Mouse (Mus musculus): ENCODE data around the gene Spsb3. TPM values are rescaled to one million over a fixed set of nuclear protein-coding genes. Genes with fewer than 3 reads are reported as not detected.

The Spsb3 gene
- polyA plus RNA-seq, 1 experiment from 2014 or later = 25.2 TPM

- H3K9me3 ChIP-seq (replicated peaks; ENCODE audit: control insufficient read depth, low read length) = no peaks in the 10 kb centered on the region
- H3K27me3 ChIP-seq (ENCODE audit: control insufficient read depth, insufficient read depth, low read length) = no peaks in the 10 kb centered on the region
- peaks cover 18% of the 10 kb centered on the region for H3K4me1 ChIP-seq (ENCODE audit: control insufficient read depth, insufficient read depth, low read length)
- under 1% methylated on average over 78 of the region's 78 CpGs for WGBS (ENCODE audit: insufficient replicate concordance)
- H3K9ac ChIP-seq (ENCODE audit: low read depth, low read length) = peak within 1 kb of the TSS; percentile 93
- H3K4me2 ChIP-seq = peak within 1 kb of the TSS; percentile 85
- H3K4me3 ChIP-seq (ENCODE audit: low read depth, low read length) = peak within 1 kb of the TSS; percentile 98
- peak; percentile 95 for ATAC-seq (replicated peaks; ENCODE audit: insufficient number of reproducible peaks, low FRiP score, low TSS enrichment)
- no peaks in the 10 kb centered on the region for H3K36me3 ChIP-seq (ENCODE audit: control insufficient read depth, insufficient read depth, low read length)
- peak within 1 kb of the TSS; percentile 76 for H3K27ac ChIP-seq (ENCODE audit: low read depth, low read length)
Measured at GRCm38 (mm10) chr17:24936259-24937237, 50.1 kb downstream of the Spsb3 start, which contains the start of gene Mapk8ip3. TSS of gene Mapk8ip3 (minus strand) at chr17:24936977.

GRCm38 (mm10) chr17:24937266-24937665 is 50.8 kb downstream of the Spsb3 start:
- H3K4me3 ChIP-seq (ENCODE audit: low read depth, low read length) = peak overlapping the region; percentile 98
- peaks cover 18% of the 10 kb centered on the region for H3K4me1 ChIP-seq (ENCODE audit: control insufficient read depth, insufficient read depth, low read length)
- H3K27me3 ChIP-seq (ENCODE audit: control insufficient read depth, insufficient read depth, low read length) = no peaks in the 10 kb centered on the region
- H3K36me3 ChIP-seq (ENCODE audit: control insufficient read depth, insufficient read depth, low read length) = no peaks in the 10 kb centered on the region
- no peaks in the 10 kb centered on the region for H3K9me3 ChIP-seq (replicated peaks; ENCODE audit: control insufficient read depth, low read length)
- WGBS (ENCODE audit: insufficient replicate concordance) = 48% methylated on average over 6 of the region's 6 CpGs
- peak overlapping the region; percentile 93 for H3K9ac ChIP-seq (ENCODE audit: low read depth, low read length)
- ATAC-seq (replicated peaks; ENCODE audit: insufficient number of reproducible peaks, low FRiP score, low TSS enrichment) = no peak
- peak overlapping the region; percentile 76 for H3K27ac ChIP-seq (ENCODE audit: low read depth, low read length)
- peak overlapping the region; percentile 85 for H3K4me2 ChIP-seq

Other genes with a start within 250 kb of the Spsb3 start
- 52.7 and 58.0 TPM in 2 replicates for gene Slc9a3r2, start 236.3 kb upstream of the Spsb3 start, polyA plus RNA-seq (2014; fragmentation: Nextera tagmentation; extraction: Ambion mirVana)
- not detected in 2 replicates for gene Npw, start 228.2 kb upstream of the Spsb3 start, polyA plus RNA-seq (2014; fragmentation: Nextera tagmentation; extraction: Ambion mirVana)
- gene Zfp598, start 217.0 kb upstream of the Spsb3 start, polyA plus RNA-seq (2014; fragmentation: Nextera tagmentation; extraction: Ambion mirVana) = 19.7 and 22.0 TPM in 2 replicates
- 0.39 and 0.65 TPM in 2 replicates for gene Syngr3, start 196.7 kb upstream of the Spsb3 start, polyA plus RNA-seq (2014; fragmentation: Nextera tagmentation; extraction: Ambion mirVana)
- gene Gfer, start 190.5 kb upstream of the Spsb3 start, polyA plus RNA-seq (2014; fragmentation: Nextera tagmentation; extraction: Ambion mirVana) = 36.7 and 39.0 TPM in 2 replicates
- gene Noxo1, start 190.4 kb upstream of the Spsb3 start, polyA plus RNA-seq (2014; fragmentation: Nextera tagmentation; extraction: Ambion mirVana) = 0.49 and 1.1 TPM in 2 replicates
- 50.9 and 54.8 TPM in 2 replicates for gene Tbl3, start 179.0 kb upstream of the Spsb3 start, polyA plus RNA-seq (2014; fragmentation: Nextera tagmentation; extraction: Ambion mirVana)
- gene Rnf151, start 168.6 kb upstream of the Spsb3 start, polyA plus RNA-seq (2014; fragmentation: Nextera tagmentation; extraction: Ambion mirVana) = not detected in 2 replicates
- gene Rps2, start 168.5 kb upstream of the Spsb3 start, polyA plus RNA-seq (2014; fragmentation: Nextera tagmentation; extraction: Ambion mirVana) = 1,091 and 1,195 TPM in 2 replicates
- gene Ndufb10, start 162.2 kb upstream of the Spsb3 start, polyA plus RNA-seq (2014; fragmentation: Nextera tagmentation; extraction: Ambion mirVana) = 373 and 401 TPM in 2 replicates
- 0.40 and 0.44 TPM in 2 replicates for gene Rpl3l, start 158.8 kb upstream of the Spsb3 start, polyA plus RNA-seq (2014; fragmentation: Nextera tagmentation; extraction: Ambion mirVana)
- 19.5 and 20.9 TPM in 2 replicates for gene Msrb1, start 150.0 kb upstream of the Spsb3 start, polyA plus RNA-seq (2014; fragmentation: Nextera tagmentation; extraction: Ambion mirVana)
- 0.34 TPM in 1 of 2 replicates, not detected in the other for gene Hs3st6, start 133.7 kb upstream of the Spsb3 start, polyA plus RNA-seq (2014; fragmentation: Nextera tagmentation; extraction: Ambion mirVana)
- not detected in 2 replicates for gene Meiob, start 82.4 kb upstream of the Spsb3 start, polyA plus RNA-seq (2014; fragmentation: Nextera tagmentation; extraction: Ambion mirVana)
- gene Hagh, start 46.5 kb upstream of the Spsb3 start, polyA plus RNA-seq (2014; fragmentation: Nextera tagmentation; extraction: Ambion mirVana) = 42.6 and 48.8 TPM in 2 replicates
- 38.0 and 39.5 TPM in 2 replicates for gene Fahd1, start 36.3 kb upstream of the Spsb3 start, polyA plus RNA-seq (2014; fragmentation: Nextera tagmentation; extraction: Ambion mirVana)
- gene Igfals, start 20.6 kb upstream of the Spsb3 start, polyA plus RNA-seq (2014; fragmentation: Nextera tagmentation; extraction: Ambion mirVana) = 0.14 TPM in 1 of 2 replicates, not detected in the other
- gene Nubp2, start 294 bp upstream of the Spsb3 start, polyA plus RNA-seq (2014; fragmentation: Nextera tagmentation; extraction: Ambion mirVana) = 42.3 and 43.3 TPM in 2 replicates
- 15.3 and 19.3 TPM in 2 replicates for gene Eme2, start 8.4 kb downstream of the Spsb3 start, polyA plus RNA-seq (2014; fragmentation: Nextera tagmentation; extraction: Ambion mirVana)
- gene Mrps34, start 8.5 kb downstream of the Spsb3 start, polyA plus RNA-seq (2014; fragmentation: Nextera tagmentation; extraction: Ambion mirVana) = 85.6 and 92.1 TPM in 2 replicates
- gene Nme3, start 9.9 kb downstream of the Spsb3 start, polyA plus RNA-seq (2014; fragmentation: Nextera tagmentation; extraction: Ambion mirVana) = 35.7 and 37.9 TPM in 2 replicates
- 33.0 and 34.2 TPM in 2 replicates for gene Mapk8ip3, start 50.3 kb downstream of the Spsb3 start, polyA plus RNA-seq (2014; fragmentation: Nextera tagmentation; extraction: Ambion mirVana)
- gene Jpt2, start 74.0 kb downstream of the Spsb3 start, polyA plus RNA-seq (2014; fragmentation: Nextera tagmentation; extraction: Ambion mirVana) = 109 and 148 TPM in 2 replicates
- gene Cramp1l, start 129.1 kb downstream of the Spsb3 start, polyA plus RNA-seq (2014; fragmentation: Nextera tagmentation; extraction: Ambion mirVana) = 6.8 and 8.9 TPM in 2 replicates
- 17.4 and 17.9 TPM in 2 replicates for gene Ift140, start 129.4 kb downstream of the Spsb3 start, polyA plus RNA-seq (2014; fragmentation: Nextera tagmentation; extraction: Ambion mirVana)
- 14.4 and 18.5 TPM in 2 replicates for gene Tmem204, start 196.9 kb downstream of the Spsb3 start, polyA plus RNA-seq (2014; fragmentation: Nextera tagmentation; extraction: Ambion mirVana)
- 22.1 and 25.4 TPM in 2 replicates for gene Telo2, start 229.3 kb downstream of the Spsb3 start, polyA plus RNA-seq (2014; fragmentation: Nextera tagmentation; extraction: Ambion mirVana)
- 0.10 TPM in 1 of 2 replicates, not detected in the other for gene Ptx4, start 234.1 kb downstream of the Spsb3 start, polyA plus RNA-seq (2014; fragmentation: Nextera tagmentation; extraction: Ambion mirVana)
- gene Clcn7, start 246.7 kb downstream of the Spsb3 start, polyA plus RNA-seq (2014; fragmentation: Nextera tagmentation; extraction: Ambion mirVana) = 18.9 and 20.4 TPM in 2 replicates

All from heart, embryonic 11.5 days (tissue).